Mouse (Mus musculus): ENCODE data around the gene Kifc1. TPM values are rescaled to one million over a fixed set of nuclear protein-coding genes. Genes with fewer than 3 reads are reported as not detected.
"Not testable (repeated sequence)": the region's sequence is repeated elsewhere in the genome, so short reads cannot be mapped to it uniquely, and the experiment has no call there.

Gene Kifc1
- total RNA-seq, 2 experiments from 2014 or later, result 12.6 to 13.8 TPM

GRCm38 (mm10) chr17:33903911-33904651 is 13.6 kb upstream of the Kifc1 start:
- intact Hi-C loops (cut with DNase I), result not testable (repeated sequence)

GRCm38 (mm10) chr17:33902491-33902890 is 12.0 kb upstream of the Kifc1 start:
- intact Hi-C loops (cut with DNase I), result no loop called here
- DNase-seq, result no peak

More at GRCm38 (mm10) chr17:33903911-33904651, 13.6 kb upstream of the Kifc1 start:
- DNase-seq, result not testable (repeated sequence)

- DNase-seq, result no peak
- intact Hi-C loops (cut with DNase I), result no loop called here
Observed at GRCm38 (mm10) chr17:33902079-33902478, 11.6 kb upstream of the Kifc1 start.

GRCm38 (mm10) chr17:33901653-33902052 is 11.2 kb upstream of the Kifc1 start:
- no peak for DNase-seq
- intact Hi-C loops (cut with DNase I), result no loop called here

GRCm38 (mm10) chr17:33900989-33901314 is 10.5 kb upstream of the Kifc1 start:
- intact Hi-C loops (cut with DNase I), result no loop called here
- DNase-seq, result no peak

- intact Hi-C loops (cut with DNase I), result no loop called here
- DNase-seq, result no peak
Observed at GRCm38 (mm10) chr17:33900281-33900988, 10.0 kb upstream of the Kifc1 start.

- intact Hi-C loops (cut with DNase I), result no loop called here
- no peak for DNase-seq
Observed at GRCm38 (mm10) chr17:33899642-33900041, 9.2 kb upstream of the Kifc1 start.

GRCm38 (mm10) chr17:33898193-33898592 is 7.7 kb upstream of the Kifc1 start:
- DNase-seq; intact Hi-C loops (cut with DNase I): not testable (repeated sequence)

- DNase-seq, result no peak
- intact Hi-C loops (cut with DNase I), result no loop called here
Observed at GRCm38 (mm10) chr17:33897114-33897794, 6.8 kb upstream of the Kifc1 start.

- DNase-seq; intact Hi-C loops (cut with DNase I): not testable (repeated sequence)
Observed at GRCm38 (mm10) chr17:33893011-33893410, 2.5 kb upstream of the Kifc1 start.

- intact Hi-C loops (cut with DNase I), result no loop called here
- no peak for DNase-seq
Observed at GRCm38 (mm10) chr17:33892429-33892828, 2.0 kb upstream of the Kifc1 start.

- intact Hi-C loops (cut with DNase I); DNase-seq: not testable (repeated sequence)
Observed at GRCm38 (mm10) chr17:33891892-33892291, 1.4 kb upstream of the Kifc1 start.

- intact Hi-C loops (cut with DNase I), result no loop called here
- no peak for DNase-seq
Observed at GRCm38 (mm10) chr17:33891357-33891756, 896 bp upstream of the Kifc1 start.

- intact Hi-C loops (cut with DNase I); DNase-seq: not testable (repeated sequence)
Observed at GRCm38 (mm10) chr17:33889941-33890532, 424 bp downstream of the Kifc1 start.

GRCm38 (mm10) chr17:33888230-33888629 is 2.2 kb downstream of the Kifc1 start:
- intact Hi-C loops (cut with DNase I), result not testable (repeated sequence)

GRCm38 (mm10) chr17:33887802-33888201 is 2.7 kb downstream of the Kifc1 start:
- DNase-seq; intact Hi-C loops (cut with DNase I): not testable (repeated sequence)

More at GRCm38 (mm10) chr17:33888230-33888629, 2.2 kb downstream of the Kifc1 start:
- DNase-seq, result not testable (repeated sequence)

- DNase-seq; intact Hi-C loops (cut with DNase I): not testable (repeated sequence)
Observed at GRCm38 (mm10) chr17:33884320-33884719, 6.1 kb downstream of the Kifc1 start.

- intact Hi-C loops (cut with DNase I), result not testable (repeated sequence)
- DNase-seq, result peak in 1 of 2 experiments; percentile 44
Observed at GRCm38 (mm10) chr17:33875797-33876196, 14.7 kb downstream of the Kifc1 start.

- intact Hi-C loops (cut with DNase I), result no loop called here
- no peak for DNase-seq
Observed at GRCm38 (mm10) chr17:33874411-33874810, 16.1 kb downstream of the Kifc1 start.

- DNase-seq; intact Hi-C loops (cut with DNase I): not testable (repeated sequence)
Observed at GRCm38 (mm10) chr17:33873537-33873936, 16.9 kb downstream of the Kifc1 start, which contains the start of gene Gm7029. TSS of gene Gm7029 (plus strand) at chr17:33873837.

Measured in heart, postnatal 10 days (tissue).